Mouse (Mus musculus) fat pad, adult 2 months (tissue): ENCODE measurements around the gene Tmem128.

Experiments used
- DNase-seq: peaks from one replicate; pipeline ENCODE4 v3.0.0-alpha.2; 2011; ENCODE audit warnings: low read depth, low spot score; ENCODE audit errors: extremely low read depth

Gene Tmem128

GRCm38 (mm10) chr5:38260107-38260682, at the start of gene Tmem128:
TSS of gene Tmem128 (plus strand) at chr5:38260185.
- DNase-seq: no peak

- no peak for DNase-seq
These were observed 48.3 kb upstream of the Tmem128 start for GRCm38 (mm10) chr5:38211691-38212090.

GRCm38 (mm10) chr5:38213009-38213408, 47.0 kb upstream of the Tmem128 start:
- no peak for DNase-seq

GRCm38 (mm10) chr5:38219771-38220307, 40.1 kb upstream of the Tmem128 start:
- peak; percentile 2 for DNase-seq

GRCm38 (mm10) chr5:38220328-38220912, 39.6 kb upstream of the Tmem128 start, which contains the start of the genes Zbtb49 and Lyar:
TSS of gene Zbtb49 (minus strand) at chr5:38220457.
TSS of gene Lyar (plus strand) at chr5:38220470.
- peak; percentile 5 for DNase-seq

GRCm38 (mm10) chr5:38235422-38235821, 24.6 kb upstream of the Tmem128 start:
- DNase-seq: no peak

- no peak for DNase-seq
These were observed 23.4 kb upstream of the Tmem128 start for GRCm38 (mm10) chr5:38236627-38237026.

GRCm38 (mm10) chr5:38240727-38241472, 19.1 kb upstream of the Tmem128 start:
- DNase-seq: no peak

GRCm38 (mm10) chr5:38241473-38241834, 18.5 kb upstream of the Tmem128 start:
- no peak for DNase-seq

- no peak for DNase-seq
These were observed 18.0 kb upstream of the Tmem128 start for GRCm38 (mm10) chr5:38241966-38242365.

GRCm38 (mm10) chr5:38255195-38255594, 4.8 kb upstream of the Tmem128 start:
- no peak for DNase-seq

GRCm38 (mm10) chr5:38255644-38256043, 4.3 kb upstream of the Tmem128 start:
- no peak for DNase-seq

GRCm38 (mm10) chr5:38256551-38256950, 3.4 kb upstream of the Tmem128 start:
- DNase-seq: no peak

GRCm38 (mm10) chr5:38258034-38258772, 1.8 kb upstream of the Tmem128 start:
- no peak for DNase-seq

- DNase-seq: no peak
These were observed 1.2 kb upstream of the Tmem128 start for GRCm38 (mm10) chr5:38258773-38259146.

- DNase-seq: no peak
These were observed 404 bp upstream of the Tmem128 start for GRCm38 (mm10) chr5:38259455-38260106.

- no peak for DNase-seq
These were observed 11.0 kb downstream of the Tmem128 start for GRCm38 (mm10) chr5:38270942-38271341.

- DNase-seq: no peak
These were observed 13.8 kb downstream of the Tmem128 start for GRCm38 (mm10) chr5:38273831-38274230.

GRCm38 (mm10) chr5:38275771-38276170, 15.8 kb downstream of the Tmem128 start, which contains the start of gene Otop1:
TSS of gene Otop1 (plus strand) at chr5:38275972.
- DNase-seq: no peak

- DNase-seq: no peak
These were observed 16.5 kb downstream of the Tmem128 start for GRCm38 (mm10) chr5:38276451-38276850.
